Mouse (Mus musculus) G1E (cell line): Measurements from ENCODE around the gene Tekt4.

Source experiments
- CTCF ChIP-seq: IDR thresholded peaks from 2 replicates; pipeline ENCODE4 v1.5.1; 2012; ENCODE audit warnings: low read depth, low read length, inconsistent platforms, mixed read lengths
- GATA1 ChIP-seq: IDR thresholded peaks from 2 replicates; pipeline ENCODE4 v1.6.1; 2012; ENCODE audit warnings: borderline replicate concordance, low read length, inconsistent platforms, mixed read lengths
- TAL1 ChIP-seq: conservative IDR thresholded peaks from 2 replicates; pipeline ENCODE4 v1.6.1; 2012; ENCODE audit warnings: low read depth, low read length, inconsistent platforms, mixed read lengths

- TF ChIP-seq CTCF (no peak), GATA1 (no peak), TAL1 (no peak)
Measured at GRCm38 (mm10) chr17:25468301-25468700, 13.9 kb downstream of the Tekt4 start.
